Mouse (Mus musculus): ENCODE measurements around the gene Rpl39.
"Not testable (repeated sequence)": the region's sequence is repeated elsewhere in the genome, so short reads cannot be mapped to it uniquely, and the experiment has no call there.

The Rpl39 gene

DNA sequence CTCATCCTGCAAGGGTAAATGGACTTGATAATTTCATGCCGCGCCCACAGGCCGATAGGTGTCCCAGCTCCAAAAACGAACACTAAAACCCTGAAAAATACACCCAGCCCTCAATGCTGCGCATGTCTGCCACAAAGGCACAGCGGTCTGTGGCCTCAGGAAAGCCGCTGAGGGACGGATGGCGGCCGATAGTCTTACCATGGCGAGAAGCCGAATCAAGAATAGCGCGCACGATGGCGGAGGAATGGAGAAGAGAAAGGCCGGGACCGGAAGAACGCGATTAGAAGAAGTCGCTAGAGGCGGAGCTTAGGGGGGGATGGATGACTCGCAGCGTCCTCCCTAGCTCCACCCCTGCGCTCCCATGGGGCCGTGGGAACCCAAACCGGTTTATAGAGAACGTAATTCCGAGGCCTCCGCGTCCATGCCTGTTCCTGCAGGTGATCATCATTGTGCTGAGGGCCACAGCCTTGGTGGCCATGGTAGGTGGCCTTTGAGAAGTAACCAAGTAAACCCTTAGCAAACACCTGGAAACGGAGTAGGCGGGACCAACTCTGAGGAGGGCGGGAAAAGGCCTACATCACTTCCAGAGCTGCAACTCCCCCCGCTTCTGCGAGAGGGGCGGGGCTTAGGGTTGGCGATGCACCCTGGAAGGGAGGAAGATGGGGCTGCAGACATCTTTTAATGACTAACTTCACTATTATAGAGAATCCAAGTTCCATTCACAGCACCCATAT is at the start of gene Rpl39:
Gene Rpl39, minus strand, starts transcription at position 476 of the 734 bp plus-strand sequence.
- DNase-seq (ENCODE audit: low read depth), result peak; percentile 92

DNA sequence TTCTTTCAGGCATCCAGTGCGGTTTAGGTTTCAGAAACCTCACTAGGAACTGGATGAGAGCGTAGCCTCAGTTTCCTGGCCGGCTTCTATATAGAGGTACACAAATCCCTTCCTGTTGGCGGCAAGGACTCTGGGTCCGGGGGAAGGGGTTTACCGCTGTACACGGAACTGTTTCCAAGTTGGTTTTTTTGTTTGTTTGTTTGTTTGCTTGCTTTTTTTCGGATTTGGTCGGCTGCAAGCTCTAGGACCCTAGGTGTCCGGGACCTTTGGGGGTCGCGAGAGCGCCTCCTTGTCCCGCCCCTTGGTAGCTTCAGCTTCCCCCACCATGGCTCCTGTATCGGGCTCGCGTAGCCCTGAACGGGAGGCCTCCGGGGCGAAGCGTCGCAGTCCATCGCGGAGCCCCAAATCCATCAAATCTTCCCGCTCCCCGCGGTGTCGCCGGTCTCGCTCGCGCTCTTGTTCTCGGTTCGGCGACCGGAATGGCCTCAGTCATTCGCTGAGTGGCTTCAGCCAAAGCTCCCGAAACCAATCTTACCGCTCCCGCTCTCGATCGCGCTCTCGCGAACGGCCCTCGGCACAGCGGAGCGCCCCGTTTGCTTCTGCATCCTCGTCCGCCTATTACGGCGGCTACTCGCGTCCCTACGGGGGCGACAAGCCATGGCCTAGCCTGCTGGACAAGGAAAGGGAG is 41.6 kb upstream of the Rpl39 start, which contains the start of gene Nkap:
Gene Nkap, plus strand, starts transcription at position 125 of the 688 bp plus-strand sequence.
- peak; percentile 90 for DNase-seq (ENCODE audit: low read depth)

DNA sequence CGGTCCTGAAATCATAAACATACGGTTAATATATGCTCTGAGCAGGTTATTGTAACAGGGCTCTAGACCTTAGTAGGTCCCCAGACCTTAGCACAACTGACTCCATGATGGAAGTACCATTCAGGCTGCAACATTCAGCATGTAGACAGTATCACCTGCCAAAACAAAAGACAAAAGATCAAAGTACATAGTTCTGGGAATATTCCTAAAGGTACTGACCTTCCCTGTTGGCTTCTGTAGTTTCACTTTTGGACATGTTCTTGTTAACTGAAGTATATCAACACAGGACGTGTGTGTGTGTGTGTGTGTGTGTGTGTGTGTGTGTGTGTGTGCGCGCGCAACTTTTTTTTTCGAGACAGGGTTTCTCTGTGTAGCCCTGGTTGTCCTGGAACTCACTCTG is 40.3 kb upstream of the Rpl39 start:
- DNase-seq (ENCODE audit: low read depth), result no peak

DNA sequence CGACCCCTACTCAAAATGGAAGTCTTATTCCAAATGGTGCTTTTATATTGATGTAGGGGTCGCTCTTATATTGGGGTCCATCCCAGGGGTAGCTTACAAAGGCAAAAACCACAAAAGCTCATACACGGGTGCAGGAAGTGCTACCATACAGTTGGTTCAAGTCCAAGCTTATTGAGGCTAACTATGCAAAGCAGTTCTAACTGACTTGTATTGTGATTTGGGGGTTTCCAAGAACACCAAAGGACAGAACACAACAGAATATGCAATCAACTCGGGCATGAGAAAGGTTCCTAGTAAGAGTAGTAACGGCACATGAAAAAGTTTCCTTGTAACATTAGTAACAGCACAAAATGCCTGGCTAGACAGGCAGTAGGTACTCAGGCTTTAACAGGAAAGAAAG is 35.0 kb upstream of the Rpl39 start:
- DNase-seq (ENCODE audit: low read depth), result no peak

DNA sequence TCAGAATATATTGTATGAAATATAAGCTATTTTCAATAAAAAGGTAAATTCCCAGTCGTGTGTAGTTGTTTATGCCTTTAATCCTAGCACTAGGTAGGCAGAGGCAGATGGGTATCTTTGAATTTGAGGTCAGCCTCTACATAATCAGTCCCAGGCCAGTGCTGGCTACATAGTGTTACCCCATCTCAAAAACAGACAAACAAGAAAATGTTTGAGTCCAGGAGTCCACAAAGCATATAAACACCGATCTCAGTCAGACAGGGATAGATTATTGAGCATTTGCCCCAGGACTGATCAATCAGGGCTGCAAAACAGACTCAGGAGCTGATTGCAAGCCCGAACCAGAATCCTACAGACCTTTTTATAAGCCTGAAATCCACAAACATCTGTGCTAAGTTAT is 34.4 kb upstream of the Rpl39 start:
- no peak for DNase-seq (ENCODE audit: low read depth)

DNA sequence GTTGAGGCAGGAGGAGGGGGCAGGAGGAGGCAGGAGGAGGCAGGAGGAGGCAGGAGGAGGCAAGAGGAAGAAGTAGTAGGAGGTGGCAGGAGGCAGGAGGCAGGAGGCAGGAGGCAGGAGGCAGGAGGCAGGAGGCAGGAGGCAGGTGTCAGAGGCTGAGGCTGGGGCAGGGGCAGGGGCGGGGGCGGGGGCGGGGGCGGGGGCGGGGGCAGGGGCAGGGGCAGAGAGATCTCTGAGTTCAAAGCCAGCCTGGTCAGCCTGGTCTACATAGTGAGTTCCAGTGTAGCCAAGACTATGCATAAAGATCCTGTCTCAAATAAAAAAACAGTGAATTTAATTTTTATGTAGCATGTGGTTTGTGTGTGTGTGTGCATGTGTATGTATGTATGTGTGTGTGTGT is 31.9 kb upstream of the Rpl39 start:
- no peak for DNase-seq (ENCODE audit: low read depth)

DNA sequence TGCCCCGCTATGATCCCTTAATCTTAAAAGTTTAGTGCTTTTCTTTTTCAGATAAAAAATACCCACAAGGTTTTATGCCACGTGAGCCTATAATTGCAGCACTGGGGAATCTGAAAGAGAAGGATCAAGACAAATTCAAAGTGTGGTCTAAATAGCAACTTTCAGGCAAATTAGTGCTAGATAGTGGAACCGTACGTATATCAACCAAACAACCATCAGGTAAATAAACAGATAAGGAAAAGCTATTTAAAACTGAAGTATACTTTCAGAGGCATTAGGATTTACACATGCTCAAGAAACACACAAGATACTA is 25.6 kb upstream of the Rpl39 start:
- DNase-seq (ENCODE audit: low read depth), result no peak

DNA sequence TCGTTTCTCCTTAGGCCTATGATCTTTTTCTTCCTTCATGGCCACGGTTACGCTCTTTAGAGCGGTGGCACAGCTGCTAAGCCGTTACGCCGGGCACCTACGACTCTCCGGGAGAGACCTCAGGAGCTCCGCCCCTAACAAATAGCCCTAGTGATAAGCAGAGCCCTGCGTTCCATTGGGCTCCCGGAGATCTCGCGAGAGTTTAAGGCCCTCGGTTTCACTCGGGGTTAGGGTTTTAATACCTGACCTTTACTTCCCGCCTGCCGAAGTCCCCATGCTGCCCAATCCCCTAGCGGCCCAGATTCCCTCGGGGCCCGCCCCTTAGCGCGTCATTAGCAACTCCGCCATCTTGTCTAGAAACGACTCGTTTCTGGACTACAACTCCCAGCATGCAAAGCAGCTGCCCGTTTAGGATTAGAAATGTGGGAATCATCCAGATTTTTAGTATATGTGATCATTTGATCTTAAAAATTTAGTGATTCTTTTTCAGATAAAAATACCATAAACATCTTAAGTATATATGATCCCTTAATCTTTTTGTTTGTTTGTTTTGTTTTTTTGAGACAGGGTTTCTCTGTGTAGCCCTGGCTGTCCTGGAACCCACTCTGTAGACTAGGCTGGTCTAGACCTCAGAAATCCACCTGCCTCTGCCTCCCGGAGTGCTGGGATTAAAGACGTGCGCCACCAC is 25.1 kb upstream of the Rpl39 start, which contains the start of gene Upf3b:
Gene Upf3b, minus strand, starts transcription at position 130 of the 688 bp plus-strand sequence.
- peak; percentile 96 for DNase-seq (ENCODE audit: low read depth)

DNA sequence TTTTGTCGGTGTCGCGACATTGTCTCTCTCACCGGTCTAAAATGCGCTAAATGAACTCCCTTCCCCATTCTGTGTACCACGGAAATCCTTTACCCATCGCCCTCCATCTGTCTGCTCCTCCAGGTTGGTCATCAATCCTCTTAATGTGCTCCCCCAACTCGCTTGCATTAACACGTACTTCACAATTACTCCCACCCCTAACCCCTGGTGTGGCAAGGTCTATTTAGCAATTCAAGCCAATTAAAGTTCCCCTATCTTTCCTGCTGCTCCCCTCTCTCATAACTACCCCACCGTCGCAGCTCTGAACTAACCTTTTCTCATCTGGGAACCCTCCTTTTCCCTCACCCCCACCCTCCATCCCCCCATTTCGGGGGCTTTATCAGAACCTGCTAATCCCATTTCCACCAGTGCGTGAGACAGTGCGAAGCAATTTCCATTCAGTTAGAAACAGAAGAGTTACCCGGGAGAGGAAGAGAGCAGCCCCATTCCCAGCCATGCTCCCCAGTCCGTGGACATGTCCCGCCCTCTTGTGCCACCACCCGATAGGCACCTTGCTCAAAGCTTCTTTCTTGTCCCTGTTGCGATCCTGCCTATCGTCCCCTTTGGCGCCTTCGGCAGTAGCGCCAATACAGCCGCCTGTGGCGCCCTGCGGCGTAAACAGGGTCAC is 24.5 kb upstream of the Rpl39 start:
- DNase-seq (ENCODE audit: low read depth), result no peak

DNA sequence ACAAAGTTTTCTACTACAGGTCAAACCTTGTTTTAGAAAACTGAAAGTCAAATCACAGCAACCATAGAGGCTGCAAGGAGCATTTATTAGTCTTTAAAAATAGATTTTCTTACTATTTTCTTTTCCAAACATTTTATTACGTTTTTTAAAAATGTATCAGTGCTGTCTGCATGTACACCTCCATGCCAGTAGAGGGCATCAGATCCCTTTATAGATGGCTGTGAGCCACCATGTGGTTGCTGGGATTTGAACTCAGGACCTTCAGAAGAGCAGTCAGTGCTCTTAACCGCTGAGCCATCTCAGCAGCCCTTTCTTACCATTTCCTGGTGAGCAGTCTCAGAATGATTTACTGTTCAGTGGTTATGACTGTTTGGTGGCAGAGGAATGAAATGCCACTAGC is 18.6 kb upstream of the Rpl39 start:
- DNase-seq (ENCODE audit: low read depth), result no peak

DNA sequence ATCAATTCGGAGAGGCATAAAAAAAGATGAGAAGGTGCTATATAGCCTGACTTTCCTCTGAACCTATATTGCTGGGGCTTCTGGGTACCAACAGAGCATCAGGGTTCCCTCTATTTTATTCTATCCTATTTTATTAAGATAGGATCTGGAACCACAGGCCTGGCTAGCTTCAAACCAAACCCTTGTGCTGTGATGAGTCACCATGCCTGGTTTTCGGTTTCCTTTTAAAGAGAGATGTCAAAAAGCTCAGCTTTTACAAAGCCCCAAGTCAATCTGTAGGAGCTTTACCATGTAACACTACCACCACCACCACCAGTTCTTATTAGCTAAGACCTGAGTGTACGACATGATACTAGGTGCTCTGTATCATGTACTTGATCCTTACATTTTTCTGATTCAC is 13.5 kb upstream of the Rpl39 start:
- DNase-seq (ENCODE audit: low read depth), result peak; percentile 56

DNA sequence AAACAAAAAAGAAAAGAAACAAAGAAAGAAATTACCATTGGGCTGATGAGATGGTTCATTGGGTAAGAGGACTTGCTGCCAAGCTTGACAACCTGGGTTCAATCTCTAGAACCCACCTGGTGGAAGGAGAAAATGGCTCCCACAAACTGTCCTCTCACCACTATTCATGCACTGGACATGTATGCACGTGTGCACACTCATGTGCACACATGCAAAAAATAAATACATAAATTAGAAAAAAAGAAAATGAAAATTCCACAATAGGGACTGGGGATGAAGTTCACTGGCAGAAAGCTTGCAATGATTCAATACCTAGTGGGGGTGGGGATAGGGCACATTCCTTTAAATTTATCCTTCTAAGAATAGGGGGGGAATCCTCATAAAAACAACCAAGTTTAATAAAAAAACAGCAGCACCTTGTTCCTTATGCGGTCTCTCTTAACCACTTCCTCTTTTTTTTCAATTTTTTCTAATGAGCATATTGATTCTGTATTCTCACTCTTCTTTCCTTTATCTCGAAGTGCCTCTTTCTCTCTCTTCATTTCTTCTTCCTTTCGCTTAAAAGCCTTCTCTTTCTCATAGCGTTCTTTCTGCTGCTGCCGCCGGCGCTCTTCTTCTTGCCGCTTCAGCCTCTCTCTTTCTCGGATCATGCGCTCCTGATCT is 10.0 kb upstream of the Rpl39 start:
- no peak for DNase-seq (ENCODE audit: low read depth)

DNA sequence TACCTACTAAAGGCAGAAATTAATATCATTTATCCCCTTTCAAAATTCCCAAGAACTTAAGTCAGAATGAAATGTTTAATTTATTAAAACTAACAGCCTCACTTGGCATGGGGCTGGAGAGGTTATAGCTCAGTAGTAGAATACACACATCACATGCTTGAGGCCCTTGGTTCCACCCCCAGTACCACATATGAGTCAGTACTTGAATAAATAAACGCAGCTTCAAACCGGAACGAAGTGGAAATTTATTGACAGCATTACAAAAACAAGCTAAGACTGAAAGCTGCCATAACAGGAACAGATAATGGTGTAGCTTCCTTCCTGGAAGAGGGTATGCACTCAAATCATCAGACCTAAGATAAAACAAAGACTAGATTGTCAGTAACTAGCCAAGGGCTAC is 6.3 kb upstream of the Rpl39 start:
- DNase-seq (ENCODE audit: low read depth), result peak; percentile 71

DNA sequence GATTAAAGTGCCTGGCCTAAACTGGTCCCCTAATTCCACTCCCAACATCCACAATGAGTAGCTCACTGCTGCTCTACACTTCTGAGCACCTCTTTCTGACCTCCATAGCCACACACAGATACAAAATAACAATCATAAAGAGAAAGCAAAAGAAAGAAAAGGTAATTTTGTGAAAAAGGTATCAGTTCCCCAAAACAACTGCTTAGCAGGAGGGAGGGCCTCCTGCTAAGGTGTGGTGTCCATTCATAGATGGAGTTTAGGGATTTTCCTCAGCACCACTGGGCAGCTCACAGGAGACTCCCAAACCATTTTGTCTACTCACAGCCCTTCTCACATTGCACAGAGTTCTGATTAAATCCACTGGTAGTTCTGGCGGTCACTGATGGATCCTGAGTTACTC is 3.6 kb upstream of the Rpl39 start:
- DNase-seq (ENCODE audit: low read depth), result no peak

DNA sequence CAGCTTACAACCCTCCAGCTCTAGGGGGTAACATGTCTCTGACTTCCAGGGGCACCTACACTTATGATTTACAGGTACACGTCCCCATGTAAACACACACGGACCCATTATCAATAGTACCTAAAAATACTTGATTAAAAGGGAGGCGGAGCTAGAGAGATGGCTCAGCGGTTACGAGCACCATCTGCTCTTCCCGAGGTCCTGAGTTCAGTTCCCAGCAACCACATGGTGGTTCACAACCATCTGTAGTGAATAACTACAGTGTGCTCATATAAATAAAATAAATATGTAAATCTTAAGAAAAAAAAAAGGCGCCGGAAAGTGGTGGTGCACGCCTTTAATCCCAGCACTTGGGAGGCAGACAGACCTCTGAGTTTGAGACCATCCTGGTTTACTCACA is 463 bp upstream of the Rpl39 start:
- DNase-seq (ENCODE audit: low read depth), result no peak

DNA sequence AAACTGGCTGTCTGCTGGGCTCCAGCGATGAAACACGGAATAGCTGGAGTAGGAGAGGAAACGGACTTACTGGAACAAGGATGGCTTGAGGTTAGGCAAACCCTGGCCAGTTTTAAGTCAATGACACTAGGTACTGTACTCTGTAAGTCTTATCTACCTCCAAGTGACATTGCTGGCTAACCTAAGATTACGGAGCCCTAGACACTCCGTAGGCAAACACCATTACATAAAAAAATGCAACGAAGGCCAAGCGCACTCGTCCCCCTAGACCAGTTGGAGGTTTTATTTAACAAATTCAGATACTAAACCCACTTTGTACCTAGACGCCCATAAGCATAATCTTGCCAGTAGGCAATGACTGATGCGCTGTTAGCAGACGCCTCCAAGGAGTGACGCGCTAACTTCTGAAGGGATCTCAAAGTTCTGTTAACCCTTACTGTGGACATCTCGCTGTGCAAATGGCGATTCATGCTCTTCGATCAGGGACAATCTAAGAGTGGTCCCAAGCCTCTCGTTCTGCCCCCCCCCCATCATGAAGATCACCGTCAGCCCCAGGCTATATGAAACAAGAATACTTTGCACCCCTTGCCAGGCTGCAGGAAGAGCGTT is 780 bp downstream of the Rpl39 start:
- DNase-seq (ENCODE audit: low read depth), result peak; percentile 48

DNA sequence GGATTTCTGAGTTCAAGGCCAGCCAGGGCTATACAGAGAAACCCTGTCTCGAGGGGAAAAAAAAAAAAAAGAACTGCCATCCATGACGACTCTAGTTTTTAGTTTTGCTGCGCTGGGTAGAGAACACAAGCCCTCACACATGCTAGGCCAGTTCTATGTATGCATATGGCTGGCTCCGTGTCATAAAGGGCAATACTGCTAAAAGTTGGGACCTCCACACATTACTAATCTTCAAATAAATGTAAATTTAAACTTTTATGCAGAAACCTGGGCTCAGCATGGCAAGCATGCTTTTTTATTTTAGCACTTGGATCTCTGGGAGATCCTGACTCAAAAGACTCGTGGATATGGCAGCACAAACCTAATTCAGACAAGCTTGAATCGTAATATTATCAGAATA is 4.0 kb downstream of the Rpl39 start:
- DNase-seq (ENCODE audit: low read depth), result no peak

DNA sequence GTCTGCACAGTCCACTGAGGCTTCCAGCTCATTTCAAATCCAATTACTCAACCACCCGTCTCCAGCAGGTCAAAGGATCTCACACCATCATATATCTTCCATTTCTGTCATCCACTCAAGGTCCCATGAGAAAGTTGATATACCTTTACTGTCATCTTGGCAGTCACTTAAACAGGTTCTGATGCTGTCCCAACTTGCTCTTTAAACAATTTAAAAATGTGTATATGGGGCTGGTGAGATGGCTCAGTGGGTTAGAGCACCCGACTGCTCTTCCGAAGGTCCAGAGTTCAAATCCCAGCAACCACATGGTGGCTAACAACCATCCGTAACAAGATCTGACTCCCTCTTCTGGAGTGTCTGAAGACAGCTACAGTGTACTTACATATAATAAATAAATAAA is 4.9 kb downstream of the Rpl39 start:
- not testable (repeated sequence) for DNase-seq (ENCODE audit: low read depth)

DNA sequence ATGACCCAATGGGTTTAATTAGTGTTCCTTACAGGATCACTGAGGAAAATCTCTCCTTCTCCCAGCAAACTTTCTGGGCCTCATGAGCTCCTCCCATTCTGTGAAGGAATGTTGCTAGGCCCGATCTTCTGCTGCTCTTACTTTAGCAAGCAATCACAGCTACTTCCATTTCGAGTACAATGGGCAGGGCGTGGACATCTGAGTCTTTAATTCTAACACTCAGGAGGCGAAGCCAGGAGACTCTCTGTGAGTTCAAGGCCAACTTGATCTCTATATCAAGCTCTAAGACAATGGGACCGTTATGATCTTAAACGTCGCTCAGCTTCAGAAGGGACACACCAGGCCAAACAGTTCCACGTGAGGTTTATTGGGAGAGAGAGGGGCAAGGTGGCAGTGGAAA is 8.6 kb downstream of the Rpl39 start:
- no peak for DNase-seq (ENCODE audit: low read depth)

DNA sequence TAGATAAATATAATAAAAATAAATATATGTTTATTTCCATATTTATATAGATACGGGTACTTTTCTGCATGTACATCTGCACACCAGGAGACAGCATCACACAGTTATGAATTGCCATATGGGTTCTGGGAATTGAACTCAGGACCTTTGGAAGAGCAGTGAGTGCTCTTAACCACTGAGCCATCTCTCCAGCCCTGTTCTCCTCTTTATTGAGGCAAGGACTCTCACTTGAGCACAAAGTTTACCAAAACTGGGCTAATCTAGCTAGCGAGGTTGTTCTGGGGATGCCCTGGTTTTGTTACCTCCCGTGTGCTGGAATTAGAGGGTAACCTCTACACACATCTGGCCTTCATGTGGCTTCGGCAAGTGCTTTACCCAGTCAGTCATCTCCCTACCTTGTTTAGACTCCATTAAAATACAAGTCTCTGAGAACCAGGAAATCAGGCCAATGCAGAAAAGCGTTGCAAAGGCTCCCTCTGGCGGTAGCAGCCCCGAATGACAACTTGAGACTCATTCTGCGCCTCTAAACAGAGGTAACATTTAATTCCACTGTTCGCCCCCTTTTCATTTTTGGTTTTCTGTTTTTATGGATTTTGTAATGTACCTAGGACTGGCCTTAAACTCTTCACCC is 10.8 kb downstream of the Rpl39 start:
- DNase-seq (ENCODE audit: low read depth), result peak; percentile 79

DNA sequence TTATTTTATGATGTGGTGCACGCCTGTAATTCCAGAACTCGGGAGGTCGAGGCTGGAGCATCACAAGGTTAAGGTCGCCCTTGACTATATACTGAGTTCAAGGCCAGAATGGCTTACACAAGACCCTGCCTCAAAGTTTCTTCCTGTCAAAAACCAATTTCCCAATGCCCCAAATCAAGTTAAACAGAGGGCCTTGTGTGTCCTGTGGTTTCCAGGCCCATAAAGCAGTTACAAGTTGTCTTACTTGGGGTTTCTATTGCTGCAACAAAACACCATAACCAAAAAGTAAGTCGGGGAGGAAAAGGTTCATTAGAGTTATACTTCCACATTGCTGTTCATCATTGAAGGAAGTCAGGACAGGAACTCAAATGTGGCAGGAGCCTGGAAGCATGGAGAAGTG is 16.4 kb downstream of the Rpl39 start:
- no peak for DNase-seq (ENCODE audit: low read depth)

Measured in NIH3T3 (cell line).